9 mouse cellular contexts compared by ENCODE assay signal in genomic region chr2:35259338-35260080, GRCm38 (mm10). TPM values are rescaled to one million over a fixed set of nuclear protein-coding genes. Genes with fewer than 3 reads are reported as not detected.
A peak's percentile ranks its signal among the peaks of the same experiment; 100 is the strongest.
DNase-seq lines count a peak whose midpoint lies in the region; ATAC-seq and TF ChIP-seq lines count a peak whose summit lies in the region.
"Had no signal": no experiment of that assay in that cellular context is flagged by ENCODE, and none has a peak within 500 bp of the region (broad histone marks: within the 10 kb centered on the region; RNA-seq: fewer than 3 reads in every experiment).

No protein-coding gene starts in this region.

- H3K9me3 ChIP-seq in intestine, embryonic 16.5 days (ENCODE audit: control insufficient read depth, low read length): no peaks in the 10 kb centered on the region
- no peaks in the 10 kb centered on the region for H3K9me3 ChIP-seq in stomach, postnatal 0 days (ENCODE audit: control insufficient read depth, low read length)
- H3K9me3 ChIP-seq: hindbrain, embryonic 10.5 days had no signal

- H3K4me2 ChIP-seq in intestine, embryonic 16.5 days (ENCODE audit: low read depth, low read length): peak overlapping the region; percentile 26; the same call in 1 of the 2 replicates
- peak overlapping the region; percentile 34 for H3K4me2 ChIP-seq in stomach, postnatal 0 days (replicated peaks; ENCODE audit: low read depth)

- no peaks in the 10 kb centered on the region for H3K27me3 ChIP-seq in intestine, embryonic 16.5 days (replicated peaks; ENCODE audit: control insufficient read depth, insufficient read depth, low read length)
- no peaks in the 10 kb centered on the region for H3K27me3 ChIP-seq in stomach, postnatal 0 days (ENCODE audit: control insufficient read depth, insufficient read depth, low read length)

- peaks cover 29% of the 10 kb centered on the region for H3K4me1 ChIP-seq in intestine, embryonic 16.5 days (ENCODE audit: control insufficient read depth, insufficient read depth, low read length)
- H3K4me1 ChIP-seq in stomach, postnatal 0 days (replicated peaks; ENCODE audit: control insufficient read depth, insufficient read depth): peaks cover 9% of the 10 kb centered on the region; the same call in 1 of the 2 replicates

- peak; percentile 60 for DNase-seq in kidney, postnatal 10 days
- DNase-seq in kidney, adult 11 months: no peak
- peak; percentile 48 for DNase-seq in adrenal gland, postnatal 25 days
- DNase-seq in stomach, postnatal 0 days (ENCODE audit: low spot score): no peak
- DNase-seq in Muller cell, postnatal 12 days (ENCODE audit: inconsistent ontology term): no peak
- DNase-seq in urinary bladder, postnatal 25 days (ENCODE audit: low spot score): no peak

- H3K9ac ChIP-seq in intestine, embryonic 16.5 days (ENCODE audit: low read depth, low read length): 0 out of 2 replicates have a peak overlapping the region, but pooled peaks have one; percentile 16
- no peak overlapping the region; the same call in 1 of the 2 replicates for H3K9ac ChIP-seq in stomach, postnatal 0 days (ENCODE audit: low read length)

- no peak for TF ChIP-seq CTCF in stomach, postnatal 0 days (IDR thresholded peaks at IDR 0.05; ENCODE audit: low read depth)

- 36% methylated on average over 13 of the region's 13 CpGs for WGBS in intestine, embryonic 16.5 days
- WGBS in stomach, postnatal 0 days: 22% methylated on average over 13 of the region's 13 CpGs

- H3K4me3 ChIP-seq in intestine, embryonic 16.5 days (ENCODE audit: low read length): no peak overlapping the region
- H3K4me3 ChIP-seq in stomach, postnatal 0 days (ENCODE audit: low read depth, low read length): peak overlapping the region; percentile 8; the same call in 1 of the 2 replicates
- H3K4me3 ChIP-seq: hindbrain, embryonic 10.5 days had no signal

- peak; percentile 27; the same call in 1 of the 2 replicates for ATAC-seq in intestine, embryonic 16.5 days
- no peak for ATAC-seq in stomach, postnatal 0 days (ENCODE audit: low FRiP score, low TSS enrichment)
- ATAC-seq in erythroid progenitor cell, adult 5-6 weeks (replicated peaks; ENCODE audit: low FRiP score, poor library complexity, severe bottlenecking): no peak

- no peak for TF ChIP-seq EP300 in stomach, postnatal 0 days (optimal IDR thresholded peaks at IDR 0.05)

- no peaks in the 10 kb centered on the region for H3K36me3 ChIP-seq in intestine, embryonic 16.5 days (ENCODE audit: control insufficient read depth, insufficient read depth, low read length)
- no peaks in the 10 kb centered on the region for H3K36me3 ChIP-seq in stomach, postnatal 0 days (ENCODE audit: control insufficient read depth, insufficient read depth, low read length)
- H3K36me3 ChIP-seq: hindbrain, embryonic 10.5 days had no signal

- peak overlapping the region; percentile 73 for H3K27ac ChIP-seq in intestine, embryonic 16.5 days (ENCODE audit: low read length)
- H3K27ac ChIP-seq in stomach, postnatal 0 days (replicated peaks): peak overlapping the region; percentile 76
- H3K27ac ChIP-seq: hindbrain, embryonic 10.5 days had no signal

RNA-seq across cellular contexts. Expression of gene Gsn, which starts 3.3 kb away (rescaled TPM):
- total RNA-seq in adrenal gland, postnatal 25 days (2021): 181 and 185 TPM in 2 replicates
- polyA plus RNA-seq in intestine, embryonic 16.5 days (2015; fragmentation: Nextera tagmentation; extraction: Ambion mirVana): 177 TPM in 2 replicates
- polyA plus RNA-seq in stomach, postnatal 0 days (2015; fragmentation: Nextera tagmentation; extraction: Ambion mirVana): 398 and 433 TPM in 2 replicates
- total RNA-seq in erythroid progenitor cell, adult 5-6 weeks (2015; ENCODE audit: low replicate concordance): 5.9 and 10.1 TPM in 2 replicates
- total RNA-seq in erythroid progenitor cell, adult 5-6 weeks (2017; ENCODE audit: low replicate concordance): 6.7 and 15.5 TPM in 2 replicates

RNA-seq across cellular contexts. Expression of gene Rab14, which starts 58.6 kb away (rescaled TPM):
- total RNA-seq in adrenal gland, postnatal 25 days (2021): 236 and 239 TPM in 2 replicates
- polyA plus RNA-seq in intestine, embryonic 16.5 days (2015; fragmentation: Nextera tagmentation; extraction: Ambion mirVana): 343 and 359 TPM in 2 replicates
- 325 and 350 TPM in 2 replicates for polyA plus RNA-seq in stomach, postnatal 0 days (2015; fragmentation: Nextera tagmentation; extraction: Ambion mirVana)
- 67.8 and 79.2 TPM in 2 replicates for total RNA-seq in erythroid progenitor cell, adult 5-6 weeks (2015; ENCODE audit: low replicate concordance)
- total RNA-seq in erythroid progenitor cell, adult 5-6 weeks (2017; ENCODE audit: low replicate concordance): 71.3 and 117 TPM in 2 replicates

Comparison
In these comparisons a context has a peak if more than half of its experiments do, and no peak if none do; other contexts are left out.
1. DNase-seq: peak in kidney, postnatal 10 days (single experiment) and adrenal gland, postnatal 25 days (single experiment); none in kidney, adult 11 months (single experiment), stomach, postnatal 0 days (single experiment), Muller cell, postnatal 12 days (single experiment) and urinary bladder, postnatal 25 days (single experiment).
2. RNA of gene Gsn, which starts 3.3 kb away (total RNA-seq): 181 to 185 TPM in adrenal gland, postnatal 25 days; 5.9 to 15.5 TPM in erythroid progenitor cell, adult 5-6 weeks; every median in the first group is over 10 times any median in the second.